Mouse (Mus musculus) midbrain, embryonic 16.5 days (tissue): ENCODE measurements around the gene Arl4a. TPM values are rescaled to one million over a fixed set of nuclear protein-coding genes. Genes with fewer than 3 reads are reported as not detected.

Experiments
- ATAC-seq: fragments of 200-750 bp; cut with Nextera tagmentation; 2 replicates; pipeline ENCODE4 v1.8.0; 2017; ENCODE audit warnings: moderate TSS enrichment
- H3K27ac ChIP-seq: fragments of 300-500 bp; sonication (generic); 2 replicates; pipeline ENCODE4 v1.5.1; 2014; ENCODE audit warnings: mild to moderate bottlenecking, low read length, mixed read lengths
- H3K27me3 ChIP-seq: fragments of 300-500 bp; sonication (generic); 2 replicates; pipeline ENCODE4 v1.6.1; 2014; ENCODE audit warnings: low read depth, low read length, mixed read lengths; ENCODE audit not compliant: control insufficient read depth, insufficient read depth
- H3K36me3 ChIP-seq: fragments of 300-500 bp; sonication (generic); 2 replicates; pipeline ENCODE4 v1.6.1; 2014; ENCODE audit warnings: mild to moderate bottlenecking, low read length, moderate library complexity, mixed read lengths; ENCODE audit not compliant: control insufficient read depth, insufficient read depth
- H3K4me1 ChIP-seq: fragments of 300-500 bp; sonication (generic); 2 replicates; pipeline ENCODE4 v1.6.1; 2014; ENCODE audit warnings: mild to moderate bottlenecking, low read length, mixed read lengths; ENCODE audit not compliant: control insufficient read depth, insufficient read depth
- H3K4me2 ChIP-seq: fragments of 300-500 bp; sonication (generic); 2 replicates; pipeline ENCODE4 v1.6.1; 2014; ENCODE audit warnings: mild to moderate bottlenecking, low read length, mixed read lengths
- H3K4me3 ChIP-seq: fragments of 300-500 bp; sonication (generic); 2 replicates; pipeline ENCODE4 v1.5.1; 2014; ENCODE audit warnings: low read depth, mild to moderate bottlenecking, low read length, moderate library complexity, mixed read lengths
- H3K9ac ChIP-seq: fragments of 300-500 bp; sonication (generic); 2 replicates; pipeline ENCODE4 v1.6.1; 2014; ENCODE audit warnings: low read depth, low read length, mixed read lengths
- H3K9me3 ChIP-seq: fragments of 300-500 bp; sonication (generic); replicated peaks from 2 replicates; pipeline ENCODE4 v1.6.1; 2014; ENCODE audit warnings: mild to moderate bottlenecking, low read length, mixed read lengths; ENCODE audit not compliant: control insufficient read depth, poor library complexity, severe bottlenecking
- WGBS: fragments of 180-500 bp; shearing (Covaris S2); extraction: QIAGEN DNeasy Blood & Tissue Kit; methylation state at CpG from one replicate; pipeline ENCODE4 v1.1.7; 2014; 5-methylcytosine and 5-hydroxymethylcytosine counted together
- polyA plus RNA-seq: library from polyadenylated mRNA; unstranded; fragments of >200 nt; fragmentation: Nextera tagmentation; extraction: Ambion mirVana; gene quantifications from 2 replicates; pipeline ENCODE4 v1.2.1, GENCODE M21; 2015

Arl4a gene
- polyA plus RNA-seq = 120 and 134 TPM in 2 replicates

- Histone ChIP-seq H3K27me3 (no peaks in the 10 kb centered on the region), H3K27ac (peak within 1 kb of the TSS; percentile 96), H3K9ac (peak within 1 kb of the TSS; percentile 88), H3K9me3 (no peaks in the 10 kb centered on the region), H3K36me3 (no peaks in the 10 kb centered on the region), H3K4me2 (peak within 1 kb of the TSS; percentile 68), H3K4me3 (peak within 1 kb of the TSS; percentile 82), H3K4me1 (peaks cover 15% of the 10 kb centered on the region)
- peak; percentile 92 for ATAC-seq
- WGBS = under 1% methylated on average over 56 of the region's 68 CpGs
These were observed at the start of gene Arl4a for GRCm38 (mm10) chr12:40037876-40038463. Arl4a (minus strand) TSS chr12:40038025.

GRCm38 (mm10) chr12:40085731-40086322 lies 48.0 kb upstream of the Arl4a start:
- Histone ChIP-seq H3K4me2 (no peak overlapping the region), H3K4me3 (no peak overlapping the region), H3K9me3 (no peaks in the 10 kb centered on the region), H3K27ac (no peak overlapping the region), H3K4me1 (no peaks in the 10 kb centered on the region), H3K27me3 (no peaks in the 10 kb centered on the region), H3K9ac (no peak overlapping the region), H3K36me3 (no peaks in the 10 kb centered on the region)
- ATAC-seq = peak; percentile 81
- WGBS = 38% methylated on average over 5 of the region's 5 CpGs

- no peak overlapping the region for H3K4me3 ChIP-seq
- H3K27ac ChIP-seq = no peak overlapping the region
- H3K9me3 ChIP-seq = no peaks in the 10 kb centered on the region
- no peaks in the 10 kb centered on the region for H3K4me1 ChIP-seq
- 42% methylated on average over 5 of the region's 6 CpGs for WGBS
- ATAC-seq = no peak
- H3K4me2 ChIP-seq = no peak overlapping the region
- no peaks in the 10 kb centered on the region for H3K36me3 ChIP-seq
- no peaks in the 10 kb centered on the region for H3K27me3 ChIP-seq
- no peak overlapping the region for H3K9ac ChIP-seq
These were observed 44.8 kb upstream of the Arl4a start for GRCm38 (mm10) chr12:40082453-40083238.

GRCm38 (mm10) chr12:40082048-40082447 lies 44.2 kb upstream of the Arl4a start:
- H3K9me3 ChIP-seq = no peaks in the 10 kb centered on the region
- no peak overlapping the region for H3K9ac ChIP-seq
- H3K4me1 ChIP-seq = no peaks in the 10 kb centered on the region
- H3K27ac ChIP-seq = no peak overlapping the region
- 78% methylated on average over 5 of the region's 5 CpGs for WGBS
- H3K27me3 ChIP-seq = no peaks in the 10 kb centered on the region
- no peaks in the 10 kb centered on the region for H3K36me3 ChIP-seq
- no peak for ATAC-seq
- H3K4me2 ChIP-seq = no peak overlapping the region
- H3K4me3 ChIP-seq = no peak overlapping the region

GRCm38 (mm10) chr12:40073660-40074059 lies 35.8 kb upstream of the Arl4a start:
- H3K36me3 ChIP-seq = no peaks in the 10 kb centered on the region
- 68% methylated on average over 5 of the region's 5 CpGs for WGBS
- H3K27me3 ChIP-seq = no peaks in the 10 kb centered on the region
- ATAC-seq = no peak
- no peak overlapping the region for H3K4me3 ChIP-seq
- H3K9me3 ChIP-seq = no peaks in the 10 kb centered on the region
- H3K9ac ChIP-seq = no peak overlapping the region
- no peaks in the 10 kb centered on the region for H3K4me1 ChIP-seq
- no peak overlapping the region for H3K4me2 ChIP-seq
- H3K27ac ChIP-seq = no peak overlapping the region

GRCm38 (mm10) chr12:40047024-40047423 lies 9.2 kb upstream of the Arl4a start:
- Histone ChIP-seq H3K4me3 (no peak overlapping the region), H3K4me2 (no peak overlapping the region), H3K27ac (no peak overlapping the region), H3K36me3 (no peaks in the 10 kb centered on the region), H3K4me1 (no peaks in the 10 kb centered on the region), H3K9ac (no peak overlapping the region), H3K9me3 (no peaks in the 10 kb centered on the region), H3K27me3 (no peaks in the 10 kb centered on the region)
- WGBS = 56% methylated on average over 1 of the region's 1 CpGs
- no peak for ATAC-seq

- Histone ChIP-seq H3K4me1 (no peaks in the 10 kb centered on the region), H3K9me3 (no peaks in the 10 kb centered on the region), H3K4me2 (no peak overlapping the region), H3K36me3 (no peaks in the 10 kb centered on the region), H3K9ac (no peak overlapping the region), H3K27ac (no peak overlapping the region), H3K27me3 (no peaks in the 10 kb centered on the region), H3K4me3 (no peak overlapping the region)
- 83% methylated on average over 8 of the region's 8 CpGs for WGBS
- ATAC-seq = no peak
These were observed 6.2 kb upstream of the Arl4a start for GRCm38 (mm10) chr12:40043816-40044585.

GRCm38 (mm10) chr12:40040067-40040466 lies 2.2 kb upstream of the Arl4a start:
- no peak overlapping the region for H3K4me3 ChIP-seq
- no peak for ATAC-seq
- no peak overlapping the region for H3K9ac ChIP-seq
- peaks cover 10% of the 10 kb centered on the region; the same call in 1 of the 2 replicates for H3K4me1 ChIP-seq
- no peaks in the 10 kb centered on the region for H3K27me3 ChIP-seq
- no peaks in the 10 kb centered on the region for H3K36me3 ChIP-seq
- no peaks in the 10 kb centered on the region for H3K9me3 ChIP-seq
- H3K27ac ChIP-seq = no peak overlapping the region
- no peak overlapping the region for H3K4me2 ChIP-seq
